Mouse (Mus musculus) liver, embryonic 14.5 days (tissue): ENCODE measurements around the gene Pold2. TPM values are rescaled to one million over a fixed set of nuclear protein-coding genes. Genes with fewer than 3 reads are reported as not detected.

Experiments
- ATAC-seq: fragments of 200-750 bp; cut with Nextera tagmentation; 2 replicates; pipeline ENCODE4 v1.8.0; 2017; ENCODE audit warnings: moderate number of reproducible peaks, mild to moderate bottlenecking, moderate library complexity; ENCODE audit not compliant: insufficient read depth
- DNase-seq, 3 experiments: peaks; one replicate each; pipeline ENCODE4 v3.0.0-alpha.2; 2012 to 2013; ENCODE audit warnings: low read depth in 3 of 3, low spot score in 3 of 3
- H3K27ac ChIP-seq: fragments of 300-500 bp; sonication (generic); 2 replicates; pipeline ENCODE4 v1.5.1; 2014; ENCODE audit warnings: moderate library complexity, mild to moderate bottlenecking, control low read depth, inconsistent platforms
- H3K27me3 ChIP-seq: fragments of 300-500 bp; sonication (generic); 2 replicates; pipeline ENCODE4 v1.6.1; 2014; ENCODE audit warnings: mild to moderate bottlenecking, low read length, moderate library complexity; ENCODE audit not compliant: control insufficient read depth, insufficient read depth
- H3K36me3 ChIP-seq: fragments of 300-500 bp; sonication (generic); replicated peaks from 2 replicates; pipeline ENCODE4 v1.6.1; 2014; ENCODE audit warnings: low read depth; ENCODE audit not compliant: control insufficient read depth, insufficient read depth
- H3K4me1 ChIP-seq, 2 experiments: fragments of 200-500 bp in 1 of 2; fragments of 300-500 bp in 1 of 2; sonication (generic) in 1 of 2; replicated peaks; 2 replicates each; pipeline ENCODE4 v1.6.1; 2012 to 2014; ENCODE audit warnings: antibody characterized with exemption in 1 of 2, inconsistent platforms in 1 of 2, low read length in 1 of 2; ENCODE audit not compliant: control insufficient read depth in 2 of 2, insufficient read depth in 2 of 2
- H3K4me2 ChIP-seq: fragments of 300-500 bp; sonication (generic); 2 replicates; pipeline ENCODE4 v1.6.1; 2014; ENCODE audit warnings: low read depth, mild to moderate bottlenecking, control low read depth, moderate library complexity
- H3K4me3 ChIP-seq, 2 experiments: fragments of 200-500 bp in 1 of 2; fragments of 300-500 bp in 1 of 2; sonication (generic) in 1 of 2; 2 replicates each; pipeline ENCODE4 v1.5.1; 2012 to 2014; ENCODE audit warnings: low read depth in 2 of 2, low read length in 2 of 2, mild to moderate bottlenecking in 2 of 2, control low read depth in 1 of 2, inconsistent platforms in 1 of 2, moderate library complexity in 1 of 2; ENCODE audit not compliant: insufficient read depth in 1 of 2
- H3K9ac ChIP-seq: fragments of 300-500 bp; sonication (generic); replicated peaks from 2 replicates; pipeline ENCODE4 v1.6.1; 2014; ENCODE audit warnings: mild to moderate bottlenecking, control low read depth, moderate library complexity
- H3K9me3 ChIP-seq: fragments of 300-500 bp; sonication (generic); 2 replicates; pipeline ENCODE4 v1.6.1; 2016; ENCODE audit warnings: low read length, mixed read lengths; ENCODE audit not compliant: control insufficient read depth
- CTCF ChIP-seq: IDR thresholded peaks from 2 replicates; pipeline ENCODE4 v1.5.1; 2016; ENCODE audit warnings: antibody characterized with exemption, low read depth, control low read depth
- EP300 ChIP-seq: IDR thresholded peaks from 2 replicates; pipeline ENCODE4 v1.6.1; 2016; ENCODE audit warnings: antibody characterized with exemption, low read depth
- WGBS: fragments of 180-500 bp; shearing (Covaris S2); extraction: QIAGEN DNeasy Blood & Tissue Kit; methylation state at CpG from one replicate; pipeline ENCODE4 v1.1.7; 2014; ENCODE audit not compliant: insufficient replicate concordance; 5-methylcytosine and 5-hydroxymethylcytosine counted together
- polyA plus RNA-seq, 2 experiments: library from polyadenylated mRNA; depleted of rRNA in 1 of 2; stranded (reverse) in 1 of 2; unstranded in 1 of 2; fragments of >200 nt; fragmentation: Nextera tagmentation in 1 of 2; extraction: Ambion mirVana in 1 of 2; gene quantifications; 2 replicates each; pipeline versions ENCODE4 v1.2.1 to v1.2.3; 2012 to 2014

The Pold2 gene
- 45.0 and 58.7 TPM in 2 replicates for polyA plus RNA-seq (2012; rRNA removed)
- polyA plus RNA-seq (2014; fragmentation: Nextera tagmentation; extraction: Ambion mirVana), result 54.8 and 56.5 TPM in 2 replicates

DNA sequence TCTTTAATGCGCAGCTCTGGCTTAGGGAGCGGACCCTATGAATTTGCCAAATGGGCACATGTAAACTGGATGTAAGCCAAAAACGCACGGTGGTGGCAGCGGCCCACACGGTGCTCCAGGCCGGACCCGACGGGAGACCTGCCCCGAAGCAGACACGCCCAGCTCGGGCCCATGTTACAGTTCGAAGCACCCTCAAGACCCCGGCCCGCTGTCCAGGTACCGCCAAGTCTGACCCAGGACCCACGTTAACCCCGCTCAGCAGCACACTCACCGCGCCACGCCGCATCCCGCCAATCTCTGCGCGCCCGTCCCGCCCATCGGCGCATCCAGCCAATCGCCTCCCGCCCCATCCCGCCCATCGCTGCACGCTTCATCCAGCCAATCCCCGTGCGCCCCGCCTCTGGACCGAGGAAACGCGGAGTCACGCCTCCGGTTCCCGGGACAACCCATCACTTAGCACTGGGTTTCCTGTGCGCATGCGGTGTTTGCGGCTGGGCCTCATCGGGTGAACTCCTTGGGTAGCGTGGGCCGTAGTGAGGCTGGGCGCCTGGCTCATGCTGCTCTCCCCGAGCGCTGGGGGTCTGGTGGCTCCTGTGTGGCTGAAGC is at the start of gene Pold2:
Gene Pold2 (minus strand): TSS at position 372 of the 606 bp plus-strand sequence.
- WGBS, result under 1% methylated on average over 52 of the region's 52 CpGs
- Histone ChIP-seq H3K27ac (peak within 1 kb of the TSS; percentile 62), H3K4me2 (peak within 1 kb of the TSS; percentile 83), H3K4me3 (peak within 1 kb of the TSS; percentile 75 to 76), H3K27me3 (no peaks in the 10 kb centered on the region), H3K36me3 (peaks cover 13% of the 10 kb centered on the region), H3K4me1 (peaks cover 8 to 15% of the 10 kb centered on the region in 2 experiments), H3K9me3 (no peaks in the 10 kb centered on the region), H3K9ac (peak within 1 kb of the TSS; percentile 67)
- TF ChIP-seq CTCF (no peak), EP300 (no peak)
- ATAC-seq (peak; percentile 99), DNase-seq (peak; percentile 96 to 97 (median 97))

DNA sequence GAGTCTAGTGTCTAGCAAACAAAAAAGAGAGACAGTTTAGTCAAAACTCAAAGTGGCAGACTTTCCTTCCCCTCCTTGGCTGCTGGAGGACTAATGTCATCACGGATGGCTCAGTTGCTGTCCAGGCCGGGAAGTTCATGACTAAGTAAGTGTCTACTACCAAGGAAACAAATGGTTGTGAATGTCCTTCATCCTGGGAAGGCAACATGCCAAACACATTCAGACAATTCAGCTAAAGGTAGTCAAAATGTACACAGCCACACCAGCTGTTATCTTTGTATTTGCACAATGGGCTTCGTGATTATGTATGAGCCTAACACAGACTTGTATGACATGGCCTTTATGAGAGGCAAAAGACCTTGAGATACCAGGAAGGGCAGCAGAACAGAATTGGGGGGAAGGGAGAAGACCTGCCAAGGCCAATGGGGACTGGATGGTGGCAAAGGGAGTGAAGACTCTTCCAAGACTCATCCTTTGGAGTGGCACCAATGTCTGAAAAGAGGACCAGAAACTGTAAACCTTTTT is 48.7 kb upstream of the Pold2 start:
- no peaks in the 10 kb centered on the region for H3K4me1 ChIP-seq
- H3K9ac ChIP-seq, result no peak overlapping the region
- WGBS, result 55% methylated on average over 3 of the region's 3 CpGs
- no peaks in the 10 kb centered on the region for H3K9me3 ChIP-seq
- no peaks in the 10 kb centered on the region for H3K36me3 ChIP-seq
- no peak overlapping the region for H3K4me3 ChIP-seq
- TF ChIP-seq CTCF, result no peak
- TF ChIP-seq EP300, result no peak
- H3K27me3 ChIP-seq, result no peaks in the 10 kb centered on the region
- no peak for ATAC-seq
- no peak overlapping the region for H3K27ac ChIP-seq
- no peak for DNase-seq
- no peak overlapping the region for H3K4me2 ChIP-seq

DNA sequence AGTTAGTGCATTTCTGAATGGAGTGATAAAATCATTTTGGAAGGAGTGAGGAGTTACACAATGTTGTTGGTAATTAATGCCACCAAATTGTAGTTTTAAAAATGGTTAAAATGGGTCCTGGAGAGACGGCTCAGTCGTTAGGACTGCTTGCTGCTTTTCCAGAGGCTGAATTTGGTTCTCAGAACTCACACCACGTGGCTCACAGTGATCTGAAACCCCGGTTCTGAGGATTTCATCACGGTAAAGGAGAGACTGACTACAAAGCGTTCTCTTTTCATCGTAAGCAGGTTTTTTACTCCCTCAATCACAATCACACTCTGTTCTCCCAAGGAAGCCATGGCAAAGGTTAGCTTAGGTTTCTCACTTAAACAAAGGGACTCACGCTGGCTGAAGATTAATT is 46.6 kb upstream of the Pold2 start:
- no peak overlapping the region for H3K27ac ChIP-seq
- DNase-seq (no peak), ATAC-seq (no peak)
- TF ChIP-seq CTCF (no peak), EP300 (no peak)
- H3K4me3 ChIP-seq, result no peak overlapping the region
- H3K36me3 ChIP-seq, result no peaks in the 10 kb centered on the region
- H3K9me3 ChIP-seq, result no peaks in the 10 kb centered on the region
- H3K4me1 ChIP-seq, result peaks cover 0 to 8% of the 10 kb centered on the region in 2 experiments; a peak in 2 of 4 replicates
- H3K27me3 ChIP-seq, result no peaks in the 10 kb centered on the region
- 58% methylated on average over 8 of the region's 8 CpGs for WGBS
- H3K4me2 ChIP-seq, result no peak overlapping the region
- no peak overlapping the region for H3K9ac ChIP-seq

DNA sequence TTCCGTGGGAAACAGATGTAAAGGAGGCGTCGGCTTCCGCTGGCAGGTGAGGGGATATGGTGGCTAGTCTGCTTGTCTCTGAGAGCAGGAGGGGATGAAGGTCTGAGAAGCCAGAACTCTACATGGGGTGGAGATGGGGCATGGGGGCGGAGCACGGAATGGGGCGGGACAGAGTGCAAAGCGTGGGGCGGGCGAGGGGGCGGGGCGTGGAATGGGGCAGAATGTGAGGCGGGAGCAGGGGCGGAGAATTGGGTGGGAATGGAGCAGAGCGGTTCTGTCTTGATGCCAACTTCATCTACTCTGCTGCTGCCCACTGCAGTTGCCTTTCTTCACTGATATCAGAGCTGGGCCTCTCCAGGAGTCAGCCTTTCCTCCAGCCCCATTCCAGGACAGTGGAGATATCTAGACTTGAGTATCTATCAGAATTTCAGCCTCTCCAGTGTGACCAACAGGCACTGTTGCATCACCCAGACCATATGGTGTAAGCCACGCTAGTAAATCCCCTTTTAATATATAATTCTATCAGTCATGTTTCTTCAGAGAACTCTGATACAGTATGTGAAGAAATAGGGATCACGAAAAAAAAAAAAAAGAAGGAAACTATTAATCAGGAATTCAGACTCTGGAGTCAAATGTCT is 42.4 kb upstream of the Pold2 start:
- Histone ChIP-seq H3K27ac (no peak overlapping the region), H3K36me3 (no peaks in the 10 kb centered on the region), H3K4me1 (peaks cover 0 to 9% of the 10 kb centered on the region in 2 experiments; a peak in 2 of 4 replicates), H3K4me2 (no peak overlapping the region), H3K4me3 (no peak overlapping the region), H3K9ac (no peak overlapping the region), H3K27me3 (no peaks in the 10 kb centered on the region), H3K9me3 (no peaks in the 10 kb centered on the region)
- no peak for DNase-seq
- 31% methylated on average over 16 of the region's 17 CpGs for WGBS
- TF ChIP-seq EP300 (no peak), CTCF (no peak)
- ATAC-seq, result peak; percentile 56; the same call in 1 of the 2 replicates

DNA sequence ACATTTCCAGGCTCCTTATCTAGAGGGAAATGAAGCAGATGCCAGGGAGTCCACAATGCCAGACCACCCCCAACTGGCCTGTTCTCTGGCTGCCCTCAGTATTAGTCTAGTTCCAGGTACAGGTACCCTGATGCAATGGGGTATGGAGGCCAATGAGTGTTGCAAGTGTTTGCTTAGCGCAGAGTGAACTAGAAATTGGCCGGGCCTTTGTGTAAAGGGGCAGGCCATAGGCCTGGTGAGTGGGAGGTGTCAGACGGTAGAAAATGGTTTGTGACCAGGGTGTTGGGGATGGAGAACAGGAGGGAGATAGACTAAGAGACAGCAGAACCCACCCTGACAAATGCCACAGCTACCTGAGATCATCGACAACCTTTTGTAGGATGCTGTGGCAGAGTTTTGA is 41.5 kb upstream of the Pold2 start:
- TF ChIP-seq EP300 (no peak), CTCF (no peak)
- no peak for DNase-seq
- H3K9me3 ChIP-seq, result no peaks in the 10 kb centered on the region
- no peak overlapping the region for H3K27ac ChIP-seq
- ATAC-seq, result peak; percentile 65
- H3K4me2 ChIP-seq, result no peak overlapping the region
- H3K36me3 ChIP-seq, result no peaks in the 10 kb centered on the region
- no peak overlapping the region for H3K9ac ChIP-seq
- H3K27me3 ChIP-seq, result no peaks in the 10 kb centered on the region
- H3K4me3 ChIP-seq, result no peak overlapping the region
- H3K4me1 ChIP-seq, result peaks cover 0 to 9% of the 10 kb centered on the region in 2 experiments; a peak in 2 of 4 replicates
- 73% methylated on average over 4 of the region's 4 CpGs for WGBS
